Mouse (Mus musculus): ENCODE results near the gene Ccdc190. TPM values are rescaled to one million over a fixed set of nuclear protein-coding genes. Genes with fewer than 3 reads are reported as not detected.

The Ccdc190 gene
- polyA plus RNA-seq, 1 experiment = not detected

DNA sequence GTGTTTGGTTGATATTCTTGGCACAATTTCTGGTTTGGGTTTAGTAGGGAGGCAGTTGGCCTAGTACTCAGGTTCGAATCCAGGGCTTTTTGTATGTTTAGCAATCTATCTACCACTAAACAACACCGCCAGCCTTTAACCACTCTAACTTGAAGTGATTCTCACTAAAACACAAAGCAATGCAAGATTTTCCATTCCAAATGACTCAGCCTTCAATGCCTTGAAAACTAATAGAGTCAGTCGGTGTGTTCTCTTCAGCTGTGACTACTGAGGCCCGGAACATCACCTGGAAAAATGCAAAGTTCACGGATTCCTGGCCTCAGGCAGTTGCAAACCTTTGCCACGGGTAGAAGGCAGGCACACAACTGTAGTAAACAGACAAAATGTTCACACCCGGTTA, 3.2 kb downstream of the Ccdc190 start:
- no peaks in the 10 kb centered on the region for H3K27me3 ChIP-seq (ENCODE audit: control insufficient read depth, insufficient read depth, low read length)
- WGBS = 82% methylated on average over 7 of the region's 7 CpGs

DNA sequence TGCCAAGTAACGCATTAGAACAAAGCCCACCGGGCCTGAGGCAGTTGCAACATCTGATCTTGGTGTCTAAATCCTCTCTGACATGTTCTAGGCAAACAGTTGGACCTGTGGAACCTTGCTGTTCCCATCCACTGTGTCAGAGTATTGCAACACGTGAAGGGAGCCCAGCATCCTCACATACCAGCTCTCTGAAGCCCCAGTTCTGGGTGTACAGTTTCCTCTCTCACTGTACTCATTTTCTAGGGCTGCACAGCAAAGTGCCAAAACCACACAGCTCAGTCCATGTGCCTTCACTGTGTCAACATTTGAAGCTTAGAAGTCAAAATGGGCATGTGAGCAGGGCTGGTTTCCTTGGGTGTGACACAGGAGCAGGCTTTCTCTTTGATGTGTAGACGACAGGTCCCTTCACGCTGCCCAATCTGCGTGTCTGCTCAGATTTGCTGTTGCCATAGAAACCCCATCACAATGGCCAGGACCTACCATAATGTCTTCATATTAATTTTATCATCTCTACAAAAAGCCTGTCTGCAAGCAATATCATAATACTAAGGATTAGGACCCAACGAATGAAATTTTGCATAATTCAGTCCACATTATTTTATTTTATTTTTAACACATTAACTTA, 3.8 kb downstream of the Ccdc190 start:
- H3K4me3 ChIP-seq (ENCODE audit: extremely low read depth, insufficient read depth, insufficient read length) = no peak overlapping the region
- H3K4me1 ChIP-seq (ENCODE audit: control insufficient read depth, insufficient read depth, insufficient read length) = no peaks in the 10 kb centered on the region
- no peaks in the 10 kb centered on the region for H3K36me3 ChIP-seq (ENCODE audit: control insufficient read depth, insufficient read depth, low read length)
- WGBS = 79% methylated on average over 7 of the region's 7 CpGs
- DNase-seq (ENCODE audit: low read depth in 1 of 2, low spot score in 2 of 2) = no peak
- no peak overlapping the region for H3K27ac ChIP-seq (ENCODE audit: insufficient read depth, low read length)
- TF ChIP-seq CTCF (IDR thresholded peaks at IDR 0.05; ENCODE audit: extremely low read depth, insufficient read depth, insufficient read length, insufficient replicate concordance) = no peak
- no peak for TF ChIP-seq POLR2A (IDR thresholded peaks at IDR 0.05; ENCODE audit: low read depth, low read length)
- H3K27me3 ChIP-seq (ENCODE audit: control insufficient read depth, insufficient read depth, low read length) = no peaks in the 10 kb centered on the region

More for the DNA sequence above, 3.2 kb downstream of the Ccdc190 start:
- Histone ChIP-seq H3K36me3 (ENCODE audit: control insufficient read depth, insufficient read depth, low read length) (no peaks in the 10 kb centered on the region), H3K4me3 (ENCODE audit: extremely low read depth, insufficient read depth, insufficient read length) (no peak overlapping the region), H3K27ac (ENCODE audit: insufficient read depth, low read length) (no peak overlapping the region), H3K4me1 (ENCODE audit: control insufficient read depth, insufficient read depth, insufficient read length) (no peaks in the 10 kb centered on the region)
- DNase-seq (ENCODE audit: low read depth in 1 of 2, low spot score in 2 of 2) = no peak
- no peak for TF ChIP-seq POLR2A (IDR thresholded peaks at IDR 0.05; ENCODE audit: low read depth, low read length)
- no peak for TF ChIP-seq CTCF (IDR thresholded peaks at IDR 0.05; ENCODE audit: extremely low read depth, insufficient read depth, insufficient read length, insufficient replicate concordance)

DNA sequence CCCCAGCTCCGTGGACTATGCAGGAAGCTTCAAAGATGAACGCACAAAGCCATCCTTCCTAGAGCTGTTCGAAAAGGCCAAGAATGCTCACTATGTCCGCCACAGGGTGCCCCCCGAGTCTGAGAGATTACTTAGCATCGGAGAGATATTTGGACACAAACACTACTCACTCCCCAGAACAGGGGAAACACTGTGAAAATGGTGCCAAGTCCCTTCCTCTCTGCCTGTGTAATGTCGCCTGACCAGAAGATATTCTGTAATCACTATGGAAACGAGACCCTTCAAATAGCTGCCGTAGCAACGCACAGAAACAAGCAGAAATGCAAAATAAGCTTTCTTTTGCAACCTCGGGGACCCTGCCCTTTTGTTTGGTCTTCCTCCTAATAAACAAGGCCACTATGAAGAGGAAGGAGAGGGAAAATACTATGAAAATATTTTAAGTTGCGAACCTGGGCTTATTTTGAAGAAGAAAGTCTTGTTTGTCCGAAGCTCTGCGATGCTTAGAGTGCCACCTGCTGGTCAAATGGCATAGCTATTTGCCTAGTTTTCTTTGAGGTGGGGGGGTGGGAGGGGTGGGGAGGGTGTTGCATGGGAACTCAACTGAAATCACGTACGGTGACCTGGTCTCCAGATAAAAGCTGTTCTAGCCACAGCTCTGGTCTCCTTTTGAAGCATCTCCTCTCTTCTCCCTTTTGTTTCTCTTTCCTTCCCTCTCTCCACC, 5.7 kb downstream of the Ccdc190 start:
- no peaks in the 10 kb centered on the region for H3K27me3 ChIP-seq (ENCODE audit: control insufficient read depth, insufficient read depth, low read length)
- 53% methylated on average over 16 of the region's 16 CpGs for WGBS
- no peaks in the 10 kb centered on the region for H3K4me1 ChIP-seq (ENCODE audit: control insufficient read depth, insufficient read depth, insufficient read length)
- no peak for TF ChIP-seq POLR2A (IDR thresholded peaks at IDR 0.05; ENCODE audit: low read depth, low read length)
- no peak for TF ChIP-seq CTCF (IDR thresholded peaks at IDR 0.05; ENCODE audit: extremely low read depth, insufficient read depth, insufficient read length, insufficient replicate concordance)
- H3K27ac ChIP-seq (ENCODE audit: insufficient read depth, low read length) = no peak overlapping the region
- H3K36me3 ChIP-seq (ENCODE audit: control insufficient read depth, insufficient read depth, low read length) = no peaks in the 10 kb centered on the region
- H3K4me3 ChIP-seq (ENCODE audit: extremely low read depth, insufficient read depth, insufficient read length) = no peak overlapping the region
- DNase-seq (ENCODE audit: low read depth in 1 of 2, low spot score in 2 of 2) = peak; percentile 12 to 17

DNA sequence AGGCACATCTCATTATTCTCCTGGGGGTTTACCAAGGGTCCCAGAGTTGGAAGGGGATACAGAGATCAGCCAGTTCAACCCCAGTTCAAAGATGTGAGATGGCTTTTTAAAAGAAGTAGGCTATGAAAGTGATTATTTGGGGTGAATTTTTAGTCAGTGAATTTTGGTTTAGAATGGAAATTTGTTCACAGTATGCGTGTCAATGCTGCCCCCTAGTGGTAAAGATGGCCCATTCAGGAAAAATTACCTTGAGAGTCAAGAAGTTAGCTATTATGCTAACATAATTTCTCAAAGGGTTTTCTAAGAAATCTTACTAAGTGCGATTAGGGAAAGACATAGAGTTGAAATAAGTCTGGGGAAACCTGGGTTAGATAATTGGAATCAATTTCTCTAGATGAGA, 10.9 kb downstream of the Ccdc190 start:
- TF ChIP-seq CTCF (IDR thresholded peaks at IDR 0.05; ENCODE audit: extremely low read depth, insufficient read depth, insufficient read length, insufficient replicate concordance) (peak; percentile 22; the same call in 1 of the 2 replicates), POLR2A (IDR thresholded peaks at IDR 0.05; ENCODE audit: low read depth, low read length) (no peak)
- DNase-seq (ENCODE audit: low read depth in 1 of 2, low spot score in 2 of 2) = peak; percentile 9 to 11
- Histone ChIP-seq H3K36me3 (ENCODE audit: control insufficient read depth, insufficient read depth, low read length) (no peaks in the 10 kb centered on the region), H3K4me1 (ENCODE audit: control insufficient read depth, insufficient read depth, insufficient read length) (no peaks in the 10 kb centered on the region), H3K4me3 (ENCODE audit: extremely low read depth, insufficient read depth, insufficient read length) (no peak overlapping the region), H3K27me3 (ENCODE audit: control insufficient read depth, insufficient read depth, low read length) (no peaks in the 10 kb centered on the region), H3K27ac (ENCODE audit: insufficient read depth, low read length) (no peak overlapping the region)
- 8% methylated on average over 2 of the region's 2 CpGs for WGBS

DNA sequence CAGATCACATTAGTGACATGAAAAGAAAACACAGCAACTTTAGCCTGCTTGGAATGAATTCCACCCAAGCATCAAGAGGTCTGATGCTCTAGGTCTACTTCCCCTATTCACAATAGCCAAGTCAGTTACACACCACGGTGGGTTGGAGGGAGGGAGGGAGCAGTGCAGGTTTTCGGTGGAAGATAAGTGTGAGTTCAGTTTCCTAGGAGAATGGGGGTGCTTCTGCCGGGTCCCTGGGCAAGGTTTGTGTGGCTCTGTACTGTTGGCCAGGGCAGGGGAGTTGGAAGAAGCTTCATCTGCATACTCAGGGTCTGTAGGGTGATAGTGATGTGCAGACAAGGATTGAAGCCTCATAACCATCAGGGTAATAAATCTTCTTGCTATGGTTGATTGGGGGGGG, 17.6 kb downstream of the Ccdc190 start:
- no peaks in the 10 kb centered on the region for H3K27me3 ChIP-seq (ENCODE audit: control insufficient read depth, insufficient read depth, low read length)
- H3K4me1 ChIP-seq (ENCODE audit: control insufficient read depth, insufficient read depth, insufficient read length) = no peaks in the 10 kb centered on the region
- TF ChIP-seq POLR2A (IDR thresholded peaks at IDR 0.05; ENCODE audit: low read depth, low read length) (no peak), CTCF (IDR thresholded peaks at IDR 0.05; ENCODE audit: extremely low read depth, insufficient read depth, insufficient read length, insufficient replicate concordance) (no peak)
- no peak overlapping the region for H3K4me3 ChIP-seq (ENCODE audit: extremely low read depth, insufficient read depth, insufficient read length)
- no peak overlapping the region for H3K27ac ChIP-seq (ENCODE audit: insufficient read depth, low read length)
- WGBS = 64% methylated on average over 3 of the region's 3 CpGs
- DNase-seq (ENCODE audit: low read depth in 1 of 2, low spot score in 2 of 2) = no peak
- H3K36me3 ChIP-seq (ENCODE audit: control insufficient read depth, insufficient read depth, low read length) = no peaks in the 10 kb centered on the region

DNA sequence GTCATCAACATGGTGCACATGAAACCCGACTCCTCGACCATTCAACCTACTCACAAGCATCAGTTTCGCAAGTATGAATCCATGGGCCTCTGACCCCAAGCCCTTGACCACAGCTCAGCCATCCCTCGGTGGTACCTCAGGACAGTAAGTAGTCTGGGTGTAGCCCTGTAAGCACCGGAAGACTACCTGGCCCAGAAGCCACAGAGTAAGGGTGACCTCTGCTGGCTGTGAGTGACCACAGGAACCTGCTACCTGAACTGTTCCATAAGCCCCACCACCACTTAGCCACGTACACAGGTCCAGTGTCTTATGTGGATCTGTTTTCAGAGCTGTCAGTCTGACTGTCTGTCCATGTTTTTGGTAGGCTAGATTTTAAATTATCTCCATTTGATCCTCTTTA, 19.2 kb downstream of the Ccdc190 start:
- Histone ChIP-seq H3K4me3 (ENCODE audit: extremely low read depth, insufficient read depth, insufficient read length) (no peak overlapping the region), H3K27me3 (ENCODE audit: control insufficient read depth, insufficient read depth, low read length) (no peaks in the 10 kb centered on the region), H3K4me1 (ENCODE audit: control insufficient read depth, insufficient read depth, insufficient read length) (no peaks in the 10 kb centered on the region), H3K36me3 (ENCODE audit: control insufficient read depth, insufficient read depth, low read length) (peaks cover 2% of the 10 kb centered on the region; the same call in 1 of the 2 replicates), H3K27ac (ENCODE audit: insufficient read depth, low read length) (no peak overlapping the region)
- no peak for TF ChIP-seq CTCF (IDR thresholded peaks at IDR 0.05; ENCODE audit: extremely low read depth, insufficient read depth, insufficient read length, insufficient replicate concordance)
- no peak for TF ChIP-seq POLR2A (IDR thresholded peaks at IDR 0.05; ENCODE audit: low read depth, low read length)
- WGBS = 75% methylated on average over 6 of the region's 6 CpGs
- DNase-seq (ENCODE audit: low read depth in 1 of 2, low spot score in 2 of 2) = no peak

DNA sequence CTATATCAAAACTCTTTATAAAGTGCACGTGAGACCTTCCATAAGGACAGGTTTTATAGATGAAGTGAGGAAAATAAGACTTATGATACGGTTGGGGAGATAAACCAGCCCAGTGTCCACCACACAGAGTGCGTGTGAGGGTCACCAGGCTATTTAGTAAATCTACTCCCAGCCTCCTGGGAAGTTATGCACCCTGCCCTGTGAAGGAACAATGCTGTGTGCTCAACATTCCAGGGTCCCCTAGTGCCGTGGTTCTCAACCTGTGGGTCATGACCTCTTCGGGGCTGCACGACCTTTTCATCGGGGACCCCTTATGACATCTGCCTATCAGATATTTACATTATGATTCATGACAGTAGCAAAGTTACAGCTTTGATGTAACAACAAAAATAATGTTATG, 19.8 kb downstream of the Ccdc190 start:
- Histone ChIP-seq H3K27ac (ENCODE audit: insufficient read depth, low read length) (no peak overlapping the region), H3K36me3 (ENCODE audit: control insufficient read depth, insufficient read depth, low read length) (peaks cover 6% of the 10 kb centered on the region; the same call in 1 of the 2 replicates), H3K4me1 (ENCODE audit: control insufficient read depth, insufficient read depth, insufficient read length) (no peaks in the 10 kb centered on the region), H3K4me3 (ENCODE audit: extremely low read depth, insufficient read depth, insufficient read length) (no peak overlapping the region), H3K27me3 (ENCODE audit: control insufficient read depth, insufficient read depth, low read length) (no peaks in the 10 kb centered on the region)
- TF ChIP-seq POLR2A (IDR thresholded peaks at IDR 0.05; ENCODE audit: low read depth, low read length) (no peak), CTCF (IDR thresholded peaks at IDR 0.05; ENCODE audit: extremely low read depth, insufficient read depth, insufficient read length, insufficient replicate concordance) (no peak)
- DNase-seq (ENCODE audit: low read depth in 1 of 2, low spot score in 2 of 2) = no peak
- 90% methylated on average over 7 of the region's 7 CpGs for WGBS

Data from spleen, adult 2 months (tissue).